Mouse (Mus musculus): ENCODE measurements at regions not wholly inside any gene's neighbourhood (a gene's known extent, or its start where the extent isn't known, plus 50 kb on each side); places are given as distances from the start of the nearest gene placed in this dataset.

DNA sequence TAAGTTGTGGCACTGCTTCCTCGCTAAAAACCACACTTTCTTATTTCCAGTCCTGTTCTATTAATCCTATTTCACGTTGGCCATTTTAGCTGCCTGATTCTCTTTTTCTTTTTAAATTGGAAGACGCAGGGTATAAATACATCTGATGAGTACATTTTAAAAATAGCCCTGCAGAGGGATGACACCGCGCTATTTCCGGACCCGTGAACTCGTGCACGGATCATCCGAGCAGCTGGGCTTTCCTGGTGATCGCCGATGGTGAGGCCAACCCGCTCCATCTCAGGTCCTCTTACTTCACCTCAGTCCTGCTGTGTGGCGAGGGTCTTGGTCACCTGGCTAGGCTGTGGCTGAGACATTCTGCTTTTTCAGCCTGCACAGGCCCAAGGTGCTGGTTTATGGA, 267.9 kb downstream of the Vrk1 start:
- no peak for TF ChIP-seq GATA1 (IDR thresholded peaks at IDR 0.05; ENCODE audit: low read length)
- TF ChIP-seq TAL1 (IDR thresholded peaks at IDR 0.05; ENCODE audit: low read length), result no peak
